Mouse (Mus musculus) lung, adult 2 months (tissue): ENCODE measurements around the gene Lrrc31. TPM values are rescaled to one million over a fixed set of nuclear protein-coding genes. Genes with fewer than 3 reads are reported as not detected.

Experiments
- DNase-seq: peaks from one replicate; pipeline ENCODE4 v3.0.0; 2022
- H3K4me1 ChIP-seq: fragments of 200-500 bp; 2 replicates; pipeline ENCODE4 v1.6.1; 2011; ENCODE audit warnings: low read length; ENCODE audit not compliant: control insufficient read depth, insufficient read depth
- H3K4me3 ChIP-seq: fragments of 200-500 bp; replicated peaks from 2 replicates; pipeline ENCODE3; 2011; ENCODE audit warnings: low read depth, mild to moderate bottlenecking, control low read depth, low read length; ENCODE audit errors: extremely low read depth
- CTCF ChIP-seq: fragments of 200-500 bp; IDR thresholded peaks from 2 replicates; pipeline ENCODE4 v1.5.1; 2011; ENCODE audit warnings: mild to moderate bottlenecking, low read length, control low read depth; ENCODE audit not compliant: insufficient read depth
- POLR2A ChIP-seq: fragments of 200-500 bp; IDR thresholded peaks from 2 replicates; pipeline ENCODE4 v1.6.1; 2011; ENCODE audit warnings: low read depth, mild to moderate bottlenecking, control low read depth, low read length, borderline replicate concordance; ENCODE audit errors: extremely low read depth
- WGBS: fragments of 180-500 bp; shearing (Covaris S2); methylation state at CpG from one replicate; pipeline ENCODE4 v1.1.7; 2018; 5-methylcytosine and 5-hydroxymethylcytosine counted together
- polyA plus RNA-seq: library from polyadenylated mRNA; depleted of rRNA; stranded (reverse); fragments of >200 nt; gene quantifications from 2 replicates; pipeline ENCODE4 v1.2.3, GENCODE M21; 2012

The Lrrc31 gene
- polyA plus RNA-seq, 1 experiment = 0.78 TPM

DNA sequence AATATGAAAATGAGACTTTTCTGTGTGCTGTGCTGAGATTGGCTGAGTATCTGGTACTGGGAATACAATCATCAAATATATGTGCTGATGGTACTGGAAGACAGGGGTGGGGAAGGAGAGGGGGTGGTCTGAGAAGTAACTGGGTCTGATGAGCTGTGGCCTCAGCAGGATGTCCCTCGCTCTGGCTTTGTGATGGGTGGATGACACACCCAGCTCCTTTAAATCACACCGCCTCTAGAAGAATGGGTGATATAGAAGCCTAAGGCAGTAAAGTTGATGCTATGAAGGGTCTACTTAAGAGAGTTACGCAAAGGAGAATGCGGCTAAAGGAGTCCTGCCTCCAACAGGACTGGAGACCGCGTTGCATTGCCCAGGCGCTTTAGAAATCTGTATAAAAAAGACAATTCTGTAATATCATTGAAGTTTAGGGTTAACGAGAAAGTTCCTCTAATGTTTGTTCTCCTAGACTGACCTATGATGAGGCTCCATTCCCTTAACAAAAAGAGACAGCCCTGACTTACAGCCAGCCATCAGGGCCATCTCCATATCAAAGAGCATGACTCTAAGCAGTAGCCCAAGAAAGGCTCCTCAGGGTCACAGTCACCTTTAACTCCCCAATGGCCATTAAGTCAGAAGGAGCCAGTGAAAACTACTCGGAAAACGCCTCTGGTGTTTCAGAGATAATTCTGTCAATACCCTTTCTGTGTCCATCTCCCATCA is 24.6 kb upstream of the Lrrc31 start:
- WGBS = 75% methylated on average over 10 of the region's 10 CpGs
- TF ChIP-seq POLR2A = no peak
- TF ChIP-seq CTCF = no peak
- no peak for DNase-seq
- Histone ChIP-seq H3K4me1 (no peaks in the 10 kb centered on the region), H3K4me3 (no peak overlapping the region)

- Histone ChIP-seq H3K4me1 (no peaks in the 10 kb centered on the region), H3K4me3 (no peak overlapping the region)
- no peak for DNase-seq
- 48% methylated on average over 5 of the region's 5 CpGs for WGBS
- no peak for TF ChIP-seq POLR2A
- no peak for TF ChIP-seq CTCF
These were observed 23.5 kb upstream of the Lrrc31 start for GRCm38 (mm10) chr3:30723179-30723578.

- Histone ChIP-seq H3K4me3 (no peak overlapping the region), H3K4me1 (no peaks in the 10 kb centered on the region)
- WGBS = 85% methylated on average over 2 of the region's 2 CpGs
- DNase-seq = no peak
- TF ChIP-seq CTCF (no peak), POLR2A (no peak)
These were observed 22.8 kb upstream of the Lrrc31 start for GRCm38 (mm10) chr3:30722461-30722860.

DNA sequence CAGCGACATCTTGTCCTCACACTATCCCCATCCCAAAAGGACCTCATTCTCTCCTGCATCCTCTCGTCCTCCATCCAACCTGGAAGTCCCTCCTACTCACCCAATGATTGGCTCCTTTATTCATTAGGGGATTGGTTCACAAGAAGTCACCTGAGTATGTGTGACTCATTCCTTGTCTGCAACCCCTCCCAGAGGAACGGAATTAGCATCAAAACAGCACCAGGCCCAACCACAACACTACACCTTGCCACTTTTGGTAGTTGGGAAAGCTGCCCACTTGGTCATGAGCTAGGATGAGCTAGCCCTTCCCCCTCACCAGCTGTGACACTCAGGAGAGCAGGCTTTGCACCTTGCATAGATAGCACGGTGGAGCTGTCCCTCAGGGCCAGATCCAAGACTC is 22.4 kb upstream of the Lrrc31 start:
- DNase-seq = no peak
- TF ChIP-seq POLR2A (no peak), CTCF (no peak)
- 73% methylated on average over 4 of the region's 4 CpGs for WGBS

GRCm38 (mm10) chr3:30718649-30719048 is 19.0 kb upstream of the Lrrc31 start:
- no peak for TF ChIP-seq POLR2A
- no peak for TF ChIP-seq CTCF
- 78% methylated on average over 3 of the region's 3 CpGs for WGBS
- no peak for DNase-seq
- H3K4me1 ChIP-seq = no peaks in the 10 kb centered on the region
- H3K4me3 ChIP-seq = no peak overlapping the region

More for the DNA sequence above, 22.4 kb upstream of the Lrrc31 start:
- Histone ChIP-seq H3K4me1 (no peaks in the 10 kb centered on the region), H3K4me3 (no peak overlapping the region)

- TF ChIP-seq POLR2A (no peak), CTCF (no peak)
- no peak overlapping the region for H3K4me3 ChIP-seq
- no peak for DNase-seq
- no peaks in the 10 kb centered on the region for H3K4me1 ChIP-seq
- WGBS = 88% methylated on average over 1 of the region's 1 CpGs
These were observed 13.7 kb upstream of the Lrrc31 start for GRCm38 (mm10) chr3:30713334-30713733.

GRCm38 (mm10) chr3:30710191-30710590 is 10.5 kb upstream of the Lrrc31 start:
- no peaks in the 10 kb centered on the region for H3K4me1 ChIP-seq
- TF ChIP-seq CTCF (no peak), POLR2A (no peak)
- 68% methylated on average over 6 of the region's 6 CpGs for WGBS
- no peak for DNase-seq
- H3K4me3 ChIP-seq = no peak overlapping the region

DNA sequence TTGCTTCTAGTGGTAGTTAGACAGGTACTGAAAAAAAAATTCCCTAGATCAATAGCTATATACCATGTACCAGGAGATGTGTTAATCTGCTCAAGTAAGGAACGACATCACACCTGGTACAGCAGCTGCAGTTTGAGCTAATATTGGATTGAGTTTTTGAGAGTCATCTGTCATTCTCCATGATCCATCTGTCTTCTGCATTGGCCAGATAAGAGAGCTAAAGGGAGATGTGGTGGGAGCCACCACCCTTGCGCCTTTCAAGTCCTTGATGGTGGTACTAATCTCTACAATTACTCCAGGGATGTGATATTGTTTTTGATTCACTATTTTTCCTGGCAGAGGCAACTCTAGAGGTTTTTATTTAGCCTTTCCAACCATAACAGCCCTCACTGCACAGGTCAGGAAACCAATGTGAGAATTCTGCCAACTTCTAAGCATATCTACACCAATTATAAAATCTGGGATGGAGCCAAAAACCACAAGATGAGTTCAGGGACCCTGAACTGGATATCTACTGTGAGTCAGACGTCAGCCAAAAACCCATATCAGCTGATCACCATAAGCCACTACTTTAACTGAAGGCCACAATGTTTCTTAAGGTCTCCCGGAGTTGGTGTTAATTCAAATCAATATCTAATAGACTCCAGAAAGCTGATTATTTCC is 7.1 kb upstream of the Lrrc31 start:
- no peak for DNase-seq
- H3K4me3 ChIP-seq = no peak overlapping the region
- 68% methylated on average over 4 of the region's 4 CpGs for WGBS
- TF ChIP-seq CTCF = no peak
- TF ChIP-seq POLR2A = no peak
- H3K4me1 ChIP-seq = no peaks in the 10 kb centered on the region

DNA sequence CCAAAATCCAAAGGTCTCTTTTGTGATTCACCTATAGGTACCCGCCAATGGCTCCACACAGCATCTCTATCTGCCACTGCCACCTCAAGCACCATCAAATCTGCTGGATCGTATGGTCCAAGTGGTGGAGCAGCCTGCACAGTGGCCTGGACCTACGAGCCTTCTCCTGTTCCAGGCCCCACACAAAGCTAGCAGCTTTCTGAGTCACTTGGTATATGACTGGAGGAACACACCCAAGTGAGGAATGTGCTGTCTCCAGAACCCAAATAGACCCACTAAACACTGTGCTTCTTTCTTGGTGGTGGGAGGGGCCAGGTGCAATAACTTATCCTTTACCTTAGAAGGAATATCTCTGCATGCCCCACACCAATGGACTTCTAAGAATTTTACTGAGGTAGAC is 6.3 kb upstream of the Lrrc31 start:
- Histone ChIP-seq H3K4me1 (no peaks in the 10 kb centered on the region), H3K4me3 (no peak overlapping the region)
- TF ChIP-seq CTCF (no peak), POLR2A (no peak)
- 78% methylated on average over 3 of the region's 3 CpGs for WGBS
- no peak for DNase-seq

GRCm38 (mm10) chr3:30697891-30698290 is 1.8 kb downstream of the Lrrc31 start:
- Histone ChIP-seq H3K4me1 (no peaks in the 10 kb centered on the region), H3K4me3 (no peak overlapping the region)
- TF ChIP-seq CTCF = no peak
- TF ChIP-seq POLR2A = no peak
- DNase-seq = no peak
- 50% methylated on average over 4 of the region's 4 CpGs for WGBS
